Mouse (Mus musculus) activated CD4-positive, CD25-positive, alpha-beta regulatory T cell, adult 4 months (primary cell): ENCODE measurements at regions not wholly inside any gene's neighbourhood (a gene's known extent, or its start where the extent isn't known, plus 50 kb on each side); places are given as distances from the start of the nearest gene placed in this dataset.
A peak's percentile ranks its signal among the peaks of the same experiment; 100 is the strongest.

ENCODE experiments used
- ATAC-seq: one replicate; pipeline ENCODE4 v1.8.0; 2017

DNA sequence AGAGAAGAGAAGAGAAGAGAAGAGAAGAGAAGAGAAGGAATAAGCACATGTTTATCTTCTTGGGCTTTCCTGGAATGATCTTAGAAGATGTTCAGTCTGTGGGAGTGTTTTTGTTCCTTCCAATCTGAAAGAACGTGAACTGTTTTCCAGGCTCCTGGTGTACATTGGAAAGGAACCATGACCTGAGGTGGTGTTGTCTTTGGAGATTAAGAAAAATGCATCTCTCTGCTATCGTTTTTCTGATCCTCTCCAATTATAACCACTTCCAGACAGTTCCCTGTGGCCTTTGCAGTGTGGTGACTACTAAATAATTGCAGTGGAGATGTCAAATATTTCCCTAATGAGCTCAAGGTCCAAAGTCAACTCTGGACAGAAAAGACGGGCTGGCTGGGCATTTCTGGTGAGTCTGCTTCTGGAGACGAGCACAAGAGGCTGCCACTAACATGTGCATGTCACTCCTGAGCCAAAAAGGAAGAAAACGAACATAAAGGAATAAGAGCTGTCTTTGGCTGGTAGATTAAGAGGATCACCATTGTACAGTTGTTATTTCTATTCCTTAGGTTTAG is 431.7 kb downstream of the Adgrl2 start:
- no peak for ATAC-seq

DNA sequence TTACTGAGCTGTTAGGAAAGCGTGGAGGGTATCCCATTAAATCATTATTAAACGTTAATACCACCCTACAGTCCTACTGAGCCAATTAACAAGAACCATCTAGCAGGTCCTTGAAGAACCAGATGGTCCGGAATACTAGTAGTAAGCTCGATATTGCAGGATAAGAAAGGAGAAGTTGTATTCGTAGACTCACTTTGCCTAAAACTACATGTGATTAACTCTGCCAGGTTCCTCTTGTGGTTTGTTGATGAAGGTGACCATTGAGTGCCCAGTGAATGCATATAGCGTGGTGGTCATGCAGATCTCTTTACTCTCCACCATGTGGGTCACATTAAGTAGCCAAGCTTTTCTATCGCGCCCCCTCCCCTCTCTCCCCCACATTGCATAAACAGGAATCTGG is 435.0 kb downstream of the Adgrl2 start:
- no peak for ATAC-seq

DNA sequence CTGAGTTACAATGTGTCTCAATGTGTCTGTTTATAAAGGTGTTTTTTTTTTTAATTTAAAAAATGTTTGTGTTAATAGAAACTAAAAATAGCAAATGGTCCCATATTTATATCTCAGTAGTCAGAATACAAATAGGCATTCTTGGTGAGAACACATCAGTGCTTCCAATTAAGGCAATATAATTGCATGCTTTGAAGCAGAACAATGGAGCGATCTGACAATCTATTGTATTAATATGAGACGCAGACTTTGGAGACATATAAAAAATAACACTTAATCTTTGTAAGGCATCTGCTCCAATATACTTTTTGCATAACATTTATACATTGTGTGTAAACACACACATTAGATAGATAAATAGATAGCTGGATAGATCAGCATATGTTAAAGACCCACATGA is 439.6 kb downstream of the Adgrl2 start:
- no peak for ATAC-seq

DNA sequence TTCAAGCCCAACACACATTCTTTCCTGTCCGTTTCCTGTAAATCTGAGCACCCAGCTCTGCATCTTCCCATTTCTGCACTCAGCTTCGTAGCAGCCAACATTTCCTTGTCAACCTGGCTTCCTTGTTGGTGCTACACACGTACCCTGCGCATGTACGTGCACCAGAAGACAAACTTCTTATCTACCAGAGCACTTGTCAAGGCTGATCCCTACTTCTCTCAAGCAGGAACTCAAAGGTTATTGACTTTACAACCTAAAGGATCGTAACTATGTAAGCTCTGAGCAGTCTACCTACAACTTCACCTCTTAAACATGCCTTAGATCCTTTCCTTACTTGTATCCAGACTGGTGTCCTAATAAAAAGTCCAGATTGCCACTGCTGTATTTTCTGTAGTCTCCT is 445.4 kb downstream of the Adgrl2 start:
- no peak for ATAC-seq

DNA sequence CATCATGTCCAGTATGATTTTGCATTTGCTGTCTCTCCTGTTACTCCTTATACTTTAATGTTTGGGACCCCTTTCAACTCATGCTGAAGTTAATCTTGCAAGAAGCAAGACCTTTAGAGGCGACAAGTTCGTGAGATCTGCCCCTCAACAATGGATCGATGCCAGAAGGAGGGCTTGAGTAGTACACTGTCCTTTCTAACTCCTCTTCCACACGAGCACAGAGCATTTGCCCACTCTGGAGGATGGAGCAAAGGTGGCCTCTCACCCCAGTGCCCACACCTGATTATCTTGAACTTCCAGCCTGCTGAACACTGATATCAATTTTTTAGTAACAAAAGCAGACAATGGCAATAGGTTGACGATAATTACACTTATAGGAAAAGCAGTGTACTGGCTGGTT is 448.1 kb downstream of the Adgrl2 start:
- no peak for ATAC-seq

GRCm38 (mm10) chr3:148537669-148538271 is 452.6 kb downstream of the Adgrl2 start:
- ATAC-seq, result no peak

GRCm38 (mm10) chr3:148529893-148530292 is 460.5 kb downstream of the Adgrl2 start:
- ATAC-seq, result no peak

- peak; percentile 94 for ATAC-seq
Observed at GRCm38 (mm10) chr3:148510381-148510780, 480.0 kb downstream of the Adgrl2 start.

DNA sequence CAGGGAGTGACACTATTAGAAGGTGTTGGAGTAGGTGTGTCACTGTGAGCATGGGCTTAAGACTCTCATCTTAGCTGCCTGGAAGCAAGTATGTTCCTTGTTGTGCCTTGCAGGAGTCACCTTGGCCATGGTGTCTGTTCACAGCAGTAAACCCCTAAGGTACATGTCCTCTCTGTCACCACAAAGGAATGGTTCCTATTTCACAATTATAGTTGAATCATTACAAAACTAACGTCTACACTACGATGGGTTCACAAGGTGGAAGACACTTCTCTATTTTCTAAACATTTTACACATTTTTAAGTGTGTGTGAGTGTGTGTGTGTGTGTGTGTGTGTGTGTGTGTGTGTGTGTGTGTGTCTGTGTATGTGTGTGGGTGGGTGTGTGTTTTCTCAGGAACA is 485.4 kb downstream of the Adgrl2 start:
- ATAC-seq, result no peak

- no peak for ATAC-seq
Observed at GRCm38 (mm10) chr3:148503432-148503831, 486.9 kb downstream of the Adgrl2 start.

- no peak for ATAC-seq
Observed at GRCm38 (mm10) chr3:148501801-148502200, 488.6 kb downstream of the Adgrl2 start.

GRCm38 (mm10) chr3:148496672-148497071 is 493.7 kb downstream of the Adgrl2 start:
- ATAC-seq, result peak; percentile 46

DNA sequence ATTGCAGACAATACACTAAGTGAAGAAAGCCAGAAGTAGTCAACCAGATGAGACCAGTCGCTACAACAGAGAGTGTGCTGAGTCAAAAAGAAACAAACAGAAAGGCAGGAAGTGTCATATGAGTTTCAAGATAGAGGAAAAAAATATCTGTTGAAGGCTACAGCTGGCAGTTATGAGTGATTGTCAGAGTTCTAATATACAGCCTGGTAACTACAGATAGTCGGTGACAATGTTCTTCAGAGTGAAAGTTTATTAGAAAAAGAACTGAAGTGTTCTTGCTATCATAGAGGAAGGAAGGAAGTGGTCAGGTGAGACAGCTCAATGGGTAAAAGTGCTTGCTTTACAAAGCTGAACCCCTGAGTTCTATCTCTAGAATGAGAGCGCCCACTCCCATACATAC is 499.1 kb downstream of the Adgrl2 start:
- ATAC-seq, result peak; percentile 86

- no peak for ATAC-seq
Observed at GRCm38 (mm10) chr3:148489201-148489600, 501.2 kb downstream of the Adgrl2 start.

DNA sequence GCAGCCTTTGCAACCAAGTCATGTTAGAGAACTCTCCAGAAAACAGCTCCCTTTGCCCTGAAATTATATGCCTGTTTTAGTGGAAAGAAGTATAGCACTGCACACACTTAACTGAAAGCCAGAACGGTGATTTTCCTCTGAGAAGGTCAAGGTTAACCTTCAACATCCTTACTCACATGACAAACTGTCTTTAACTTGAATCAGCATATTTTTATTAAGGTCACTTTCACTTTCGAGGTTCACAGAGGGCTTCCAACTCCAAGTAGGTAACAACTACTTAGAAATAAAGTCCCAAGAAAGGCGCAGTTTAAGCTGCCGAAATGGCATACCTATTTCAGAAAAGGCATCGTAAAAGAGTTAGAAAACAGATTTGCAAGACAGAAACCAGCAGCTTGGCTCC is 502.4 kb downstream of the Adgrl2 start:
- ATAC-seq, result peak; percentile 9

- ATAC-seq, result no peak
Observed at GRCm38 (mm10) chr3:148475862-148476261, 514.5 kb downstream of the Adgrl2 start.

GRCm38 (mm10) chr3:148472943-148473444 is 517.4 kb downstream of the Adgrl2 start:
- ATAC-seq, result no peak

GRCm38 (mm10) chr3:148465456-148465855 is 524.9 kb downstream of the Adgrl2 start:
- ATAC-seq, result peak; percentile 80

GRCm38 (mm10) chr3:148462791-148463190 is 527.6 kb downstream of the Adgrl2 start:
- no peak for ATAC-seq

DNA sequence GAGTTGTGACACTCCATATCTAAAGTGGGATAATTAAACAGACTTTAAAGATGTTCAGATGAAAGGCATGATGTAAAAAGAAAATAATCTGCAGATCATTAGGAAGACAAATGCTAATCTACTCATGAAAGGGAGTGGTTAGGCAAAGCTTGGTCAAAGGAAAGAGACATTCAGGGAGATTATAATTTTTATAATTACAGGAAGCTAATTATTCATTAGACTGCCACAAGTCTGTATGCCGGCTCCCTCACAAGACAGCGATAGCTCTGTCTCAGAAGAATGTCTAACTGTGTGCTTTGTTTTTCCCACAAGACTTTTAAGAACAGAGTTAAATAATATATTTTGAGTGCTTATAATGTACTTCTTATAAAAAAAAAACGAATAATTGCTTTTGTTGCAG is 541.5 kb downstream of the Adgrl2 start:
- no peak for ATAC-seq

DNA sequence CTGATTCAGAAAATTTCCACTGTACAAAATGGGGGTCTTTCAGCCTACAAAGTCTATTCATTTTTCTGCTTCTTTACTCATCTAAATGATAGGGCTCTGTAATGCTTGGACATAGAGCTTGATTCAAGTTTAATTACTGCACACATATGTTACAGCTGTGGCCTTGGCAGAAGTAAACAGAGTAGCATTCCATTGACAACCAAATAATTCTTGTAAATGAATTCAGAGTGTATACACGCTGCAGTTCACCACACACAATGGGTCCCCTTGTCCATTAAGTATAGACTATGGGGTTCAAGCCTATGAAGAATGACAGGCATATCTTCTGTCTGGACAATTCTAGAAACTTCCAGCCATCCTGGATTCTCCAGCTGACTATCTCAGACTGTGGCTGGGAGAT is 541.9 kb downstream of the Adgrl2 start:
- no peak for ATAC-seq

GRCm38 (mm10) chr3:148446845-148447244 is 543.5 kb downstream of the Adgrl2 start:
- no peak for ATAC-seq

DNA sequence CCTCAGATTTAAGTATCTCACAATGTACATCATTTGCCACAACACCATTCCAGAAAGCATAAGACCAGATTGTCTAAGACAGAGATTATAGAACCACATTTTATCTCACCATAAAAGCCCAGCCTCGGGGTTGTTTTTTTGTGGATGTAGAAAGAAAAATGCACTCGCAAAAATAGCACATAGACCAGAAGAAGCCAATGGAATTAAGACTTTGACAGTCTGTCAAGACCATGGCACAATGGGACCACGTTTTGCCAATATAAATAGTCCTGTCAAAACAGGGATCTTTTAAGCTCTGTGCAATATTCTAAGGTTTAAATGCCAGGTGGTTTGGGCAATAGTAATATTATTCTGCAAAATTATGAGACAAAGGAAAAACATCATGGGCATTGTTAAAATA is 547.3 kb downstream of the Adgrl2 start:
- no peak for ATAC-seq

GRCm38 (mm10) chr3:148434033-148434432 is 556.3 kb downstream of the Adgrl2 start:
- no peak for ATAC-seq
